Mouse (Mus musculus): ENCODE results near the gene Spire2. TPM values are rescaled to one million over a fixed set of nuclear protein-coding genes. Genes with fewer than 3 reads are reported as not detected.
"Not testable (repeated sequence)": the region's sequence is repeated elsewhere in the genome, so short reads cannot be mapped to it uniquely, and the experiment has no call there.

Spire2 gene
- total RNA-seq (2021): under 1 TPM; 0.11 to 0.14 TPM

DNA sequence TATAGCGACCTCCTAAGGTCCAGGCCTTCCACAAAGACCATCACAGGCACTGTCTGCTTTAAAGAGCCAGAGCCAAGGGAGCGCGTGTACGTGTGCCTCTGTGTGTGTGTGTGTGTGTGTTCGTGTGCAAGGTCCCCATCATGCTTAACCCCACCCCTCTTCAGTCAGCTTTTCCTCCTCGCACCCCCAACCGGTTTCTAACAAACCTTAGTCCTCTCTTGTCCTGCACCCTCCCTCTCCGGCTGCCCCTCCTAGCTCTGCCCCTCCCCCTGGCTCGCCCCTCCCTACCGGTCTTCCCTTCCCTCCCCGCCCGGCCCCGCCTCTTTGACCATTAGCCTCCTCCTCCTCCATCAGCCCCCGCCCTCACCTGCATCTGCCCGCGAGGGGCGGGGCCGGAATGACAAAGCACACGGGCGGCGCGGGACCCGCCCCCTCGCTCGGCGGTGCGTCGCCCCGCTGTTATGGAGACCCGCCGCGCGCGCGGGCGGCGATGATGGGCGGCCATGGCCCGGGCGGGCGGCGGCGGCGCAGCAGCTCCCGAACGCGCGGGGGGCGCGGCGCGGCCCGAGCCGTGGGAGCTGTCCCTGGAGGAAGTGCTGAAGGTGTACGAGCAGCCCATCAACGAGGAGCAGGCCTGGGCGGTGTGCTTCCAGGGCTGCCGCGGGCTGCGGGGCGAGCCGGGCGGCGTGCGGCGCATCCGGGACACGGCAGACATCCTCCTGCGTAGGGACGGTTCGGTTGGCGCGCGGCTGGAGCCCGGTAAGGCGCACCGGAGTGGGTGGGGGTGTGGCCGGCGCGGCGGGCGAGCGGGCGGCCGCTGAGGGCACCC, at the start of gene Spire2:
TSS of gene Spire2 (plus strand) at position 452 of the 829 bp plus-strand sequence.
- peak; percentile 76 to 80 for DNase-seq
- intact Hi-C loops (cut with DNase I): no loop called here

DNA sequence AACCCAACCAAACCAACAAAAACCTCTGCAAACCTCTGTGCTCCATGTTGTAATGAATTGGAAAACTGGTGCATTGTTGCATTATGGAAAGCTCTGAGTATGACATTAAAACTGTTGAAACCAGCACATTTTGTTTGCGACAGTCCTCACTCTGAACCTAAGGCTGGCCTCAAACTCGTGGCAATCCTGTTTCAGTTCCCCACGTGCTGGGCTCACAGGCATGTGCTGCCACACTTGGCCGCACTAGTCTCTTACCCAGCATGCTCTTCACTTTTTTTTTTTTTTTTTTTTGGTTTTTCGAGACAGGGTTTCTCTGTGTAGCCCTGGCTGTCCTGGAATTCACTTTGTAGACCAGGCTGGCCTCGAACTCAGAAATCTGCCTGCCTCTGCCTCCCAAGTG, 49.5 kb upstream of the Spire2 start:
- not testable (repeated sequence) for DNase-seq
- intact Hi-C loops (cut with DNase I): loop anchor here (10.0 kb wide), 1 partner anchor 168 kb away; the partner anchor contains the start of gene Cpne7

DNA sequence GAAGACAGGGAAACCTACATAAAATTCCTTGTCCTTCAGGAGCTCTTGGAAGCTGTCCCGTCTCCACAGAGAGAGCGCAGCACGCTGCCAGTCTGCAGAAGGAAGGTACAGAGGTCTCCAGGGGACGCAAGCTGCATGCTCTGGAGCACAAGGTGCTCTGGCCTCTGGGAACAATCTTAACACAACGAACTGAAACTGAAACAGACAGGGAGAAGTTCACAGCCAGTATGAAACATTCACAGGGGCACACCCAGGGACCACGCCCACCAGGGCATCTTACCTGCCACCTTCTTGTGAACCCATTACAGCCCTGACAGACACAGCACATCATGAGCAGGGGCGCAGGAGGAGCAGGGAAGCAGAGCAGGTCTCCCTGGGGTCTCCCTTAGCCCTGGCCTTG, 48.5 kb upstream of the Spire2 start:
- DNase-seq: no peak
- intact Hi-C loops (cut with DNase I): loop anchor here (10.0 kb wide), 1 partner anchor 169 kb away; the partner anchor contains the start of gene Cpne7

DNA sequence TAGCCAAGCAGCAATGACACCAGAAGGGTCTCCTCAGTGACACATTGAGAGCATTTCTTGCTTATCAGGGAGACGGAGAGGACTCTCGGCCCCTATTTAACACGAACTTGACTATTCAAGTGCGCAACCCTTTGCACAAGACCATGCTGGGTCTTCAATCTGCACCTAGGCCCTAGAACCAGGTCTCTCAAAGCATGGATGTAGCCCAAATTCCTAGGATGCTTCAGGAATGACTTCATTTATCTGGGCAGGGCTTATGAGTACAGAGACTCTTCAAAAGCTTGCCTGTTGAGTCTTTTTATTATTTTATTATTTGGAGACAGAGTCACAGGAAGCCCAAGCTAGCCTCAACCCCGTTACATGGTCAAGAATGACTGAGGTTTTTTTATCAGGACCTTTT, 48.0 kb upstream of the Spire2 start:
- intact Hi-C loops (cut with DNase I): loop anchor here (10.0 kb wide), 1 partner anchor 170 kb away; the partner anchor contains the start of gene Cpne7
- no peak for DNase-seq

DNA sequence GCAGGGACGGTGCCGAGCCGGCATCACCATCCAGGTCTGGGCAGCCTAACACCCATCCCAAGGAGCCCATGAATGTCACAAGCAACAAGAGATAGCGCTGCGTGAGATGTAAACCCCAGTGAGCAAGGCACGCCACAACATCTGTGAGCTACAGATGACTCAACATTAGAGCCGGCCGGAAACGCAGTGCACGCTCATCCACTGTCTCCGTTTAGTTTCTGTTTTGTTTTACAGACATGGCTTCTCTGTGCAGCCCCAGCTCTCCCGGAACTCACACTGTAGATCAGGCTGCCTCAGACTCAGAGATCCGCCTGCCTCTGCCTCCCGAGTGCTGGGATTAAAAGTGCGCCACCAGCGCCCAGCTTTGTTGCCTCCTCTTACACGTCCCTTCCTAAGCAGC, 45.2 kb upstream of the Spire2 start:
- intact Hi-C loops (cut with DNase I): loop anchor here (10.0 kb wide), 1 partner anchor 173 kb away; the partner anchor contains the start of gene Cpne7
- DNase-seq: no peak

DNA sequence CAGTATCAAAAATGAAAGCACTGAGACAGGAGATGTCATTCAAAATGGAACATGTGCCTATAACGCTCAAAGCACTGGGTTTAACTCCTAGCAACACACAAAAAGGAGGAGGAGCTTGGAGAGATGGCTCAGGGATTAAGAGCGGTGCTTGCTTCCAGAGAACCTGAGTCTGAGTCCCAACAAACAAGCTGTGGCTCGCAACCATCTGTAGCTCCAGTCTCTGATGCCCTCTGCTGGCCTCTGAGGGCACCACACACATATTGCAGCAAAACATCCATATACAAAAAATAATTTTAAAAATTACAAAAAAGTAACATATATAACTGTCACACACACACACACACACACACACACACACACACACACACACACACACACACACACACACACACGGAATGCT, 42.3 kb upstream of the Spire2 start:
- DNase-seq: peak in 1 of 2 experiments; percentile 33
- intact Hi-C loops (cut with DNase I): no loop called here

DNA sequence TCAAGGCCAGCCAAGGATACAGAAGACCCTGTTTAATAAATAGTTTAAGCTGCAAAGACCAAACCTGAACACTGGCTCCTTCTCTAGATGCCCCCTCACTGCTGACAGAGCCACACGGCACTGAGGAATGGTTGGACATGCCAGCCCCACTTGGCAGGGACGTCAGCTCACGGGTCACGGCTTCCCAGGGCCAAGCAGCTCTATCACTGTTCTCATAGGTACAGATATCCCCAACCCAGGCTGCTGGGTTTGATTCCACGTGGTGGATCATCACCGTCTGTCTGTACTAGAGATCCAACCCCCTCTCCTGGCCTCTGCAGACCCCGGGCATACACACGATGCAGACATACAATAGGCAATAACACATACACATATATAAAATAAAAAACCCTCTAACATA, 41.8 kb upstream of the Spire2 start:
- intact Hi-C loops (cut with DNase I): no loop called here

DNA sequence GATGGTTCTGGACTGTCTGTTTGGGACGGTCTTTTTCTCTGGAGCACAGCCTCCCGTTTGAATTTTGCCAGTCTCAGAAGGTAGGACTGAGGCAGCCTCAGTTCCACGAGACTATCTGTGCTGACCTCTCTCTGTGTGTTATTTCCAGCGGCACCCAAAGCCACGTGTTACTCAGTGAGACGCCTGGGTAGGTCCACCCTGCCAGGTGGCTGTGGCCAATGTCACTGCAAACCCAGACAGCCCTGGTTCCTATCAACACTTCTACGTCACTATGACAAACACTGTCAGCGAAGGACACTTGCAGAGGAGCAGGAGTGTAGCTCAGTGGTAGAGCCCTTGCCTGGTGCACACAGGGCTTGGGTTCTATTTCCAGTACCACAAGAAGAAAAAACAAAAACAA, 40.8 kb upstream of the Spire2 start:
- peak; percentile 16 to 42 for DNase-seq
- intact Hi-C loops (cut with DNase I): no loop called here

More for the DNA sequence above, 41.8 kb upstream of the Spire2 start:
- DNase-seq: peak; percentile 15 to 24

DNA sequence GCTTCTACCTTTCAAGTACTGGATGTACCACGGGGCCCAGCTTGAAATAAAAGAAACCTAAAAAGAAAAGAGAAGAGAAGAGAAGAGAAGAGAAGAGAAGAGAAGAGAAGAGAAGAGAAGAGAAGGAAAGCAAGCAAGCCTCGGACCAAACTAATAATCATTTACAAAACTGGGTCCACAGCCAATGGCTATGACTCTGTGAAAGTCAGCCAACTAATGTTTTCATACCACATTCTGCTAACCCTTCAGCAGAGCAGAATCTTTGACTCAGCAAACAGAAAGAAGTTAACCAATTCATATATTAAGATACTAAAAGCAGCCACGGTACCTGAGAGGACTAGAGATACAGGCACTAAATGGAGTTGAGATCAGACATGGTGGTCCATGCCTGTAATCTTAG, 40.2 kb upstream of the Spire2 start:
- no peak for DNase-seq
- intact Hi-C loops (cut with DNase I): no loop called here

DNA sequence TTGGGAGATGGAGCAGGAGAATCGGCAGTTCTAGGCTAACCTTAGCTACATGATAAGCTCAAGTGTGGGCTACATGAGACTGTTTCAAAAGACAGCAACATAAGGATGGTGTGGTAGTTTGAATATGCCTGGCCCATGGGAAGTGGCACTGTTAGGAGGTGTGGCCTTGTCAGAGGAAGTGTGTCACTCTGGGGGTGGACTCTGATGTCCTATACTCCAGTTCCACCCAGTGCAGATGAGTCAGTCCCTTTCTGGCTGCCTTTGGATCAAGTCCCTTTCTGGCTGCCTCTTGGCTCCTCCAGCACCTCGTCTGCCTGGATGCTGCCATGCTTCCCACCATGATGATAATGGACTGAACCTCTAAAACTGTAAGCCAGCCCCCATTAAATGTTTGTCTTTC, 39.7 kb upstream of the Spire2 start:
- intact Hi-C loops (cut with DNase I): no loop called here
- no peak for DNase-seq

DNA sequence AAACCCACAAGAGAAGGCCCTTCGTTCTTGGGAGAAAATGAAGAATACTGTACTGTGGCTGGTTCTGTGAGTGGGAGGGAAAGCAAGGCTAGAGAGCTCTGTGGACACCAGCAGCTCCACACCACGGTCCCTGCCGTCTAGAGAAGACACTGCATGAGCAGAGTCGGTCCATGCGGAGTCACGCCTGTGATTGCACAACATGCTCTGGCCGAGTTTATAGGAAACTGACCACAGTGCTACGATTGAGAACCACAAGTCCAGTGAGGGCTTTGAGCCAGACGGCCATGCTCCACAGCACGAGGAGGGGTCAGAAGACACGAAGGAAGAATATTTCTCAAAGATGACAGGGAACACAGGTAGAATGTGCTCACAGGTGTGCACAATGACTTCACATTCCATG, 34.2 kb upstream of the Spire2 start:
- intact Hi-C loops (cut with DNase I): no loop called here
- no peak for DNase-seq

DNA sequence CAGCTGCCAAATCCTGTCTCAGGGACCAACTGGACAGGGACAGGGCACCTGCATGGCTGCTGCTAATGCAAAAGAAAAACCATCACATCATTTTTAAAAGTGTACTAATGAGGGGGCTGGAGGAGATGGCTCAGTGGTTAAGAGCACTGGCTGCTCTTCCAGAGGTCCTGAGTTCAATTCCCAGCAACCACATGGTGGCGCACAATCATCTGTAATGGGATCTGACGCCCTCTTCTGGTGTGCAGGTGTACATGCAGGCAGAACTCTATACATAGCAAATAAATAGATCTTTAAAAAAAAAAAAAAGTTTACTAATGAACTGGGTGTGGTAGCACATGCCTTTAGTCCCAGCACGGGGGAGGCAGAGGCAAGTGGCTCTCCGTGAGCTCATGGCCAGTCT, 23.8 kb upstream of the Spire2 start:
- intact Hi-C loops (cut with DNase I): no loop called here
- DNase-seq: no peak

DNA sequence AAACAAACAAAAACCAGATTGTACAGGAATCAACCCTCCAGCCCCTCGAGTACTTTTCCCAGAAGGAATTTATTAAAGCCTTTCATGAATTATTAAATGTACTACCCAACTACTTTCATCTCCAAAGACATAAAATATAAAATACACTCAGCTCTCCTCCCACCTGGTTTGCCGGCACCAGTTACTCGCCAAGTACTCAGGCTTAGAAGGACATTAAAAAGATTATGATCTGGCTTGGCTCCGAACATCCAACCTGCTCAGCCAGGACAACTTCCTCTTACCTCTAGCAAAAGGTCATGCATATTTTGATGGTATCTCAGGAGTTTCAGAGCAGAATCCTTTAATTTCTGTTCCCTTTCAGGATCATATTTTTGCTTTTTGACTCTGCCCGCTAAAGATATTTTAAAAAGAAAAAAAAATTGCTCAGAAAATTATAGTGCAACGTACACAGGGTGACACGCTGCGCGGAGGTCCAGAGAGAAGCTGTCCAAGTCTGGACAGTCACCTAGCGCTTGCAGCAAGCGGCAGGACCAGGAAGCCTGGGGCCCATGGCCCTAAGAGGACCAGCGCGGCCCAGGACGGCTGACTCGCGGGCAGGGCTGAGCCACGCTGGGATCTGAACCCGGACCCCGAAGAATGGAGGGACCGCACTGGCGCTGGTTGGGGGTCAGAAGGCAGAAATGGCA, 14.6 kb upstream of the Spire2 start:
- DNase-seq: no peak

DNA sequence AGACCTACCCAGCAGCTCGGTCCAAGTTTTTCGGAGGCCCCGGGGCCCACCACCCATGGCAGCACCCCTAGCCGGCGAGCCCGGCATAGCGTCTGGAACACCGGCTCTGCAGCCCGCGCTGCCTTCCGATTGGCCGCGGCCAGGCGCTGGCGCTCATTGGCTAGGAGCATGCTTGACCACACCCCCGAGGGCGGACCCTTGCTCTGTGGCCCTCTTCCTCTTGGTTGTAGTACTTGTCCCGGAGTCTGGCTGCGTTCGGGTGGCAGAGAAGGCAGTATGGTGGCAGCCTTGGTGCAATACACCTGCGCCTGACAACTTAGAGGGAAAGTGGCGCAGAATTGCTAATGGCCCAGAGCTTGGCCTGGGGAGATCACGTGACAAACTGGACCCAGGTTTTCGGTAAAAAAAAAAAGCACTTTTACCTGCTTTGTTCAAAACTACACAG, 14.0 kb upstream of the Spire2 start, which contains the start of gene Fanca:
TSS of gene Fanca (minus strand) at position 110 of the 445 bp plus-strand sequence.
- intact Hi-C loops (cut with DNase I): loop anchor here (2.0 kb wide), 1 partner anchor 104 kb away; the partner anchor contains the start of gene Def8

More for the DNA sequence above, 14.6 kb upstream of the Spire2 start:
- intact Hi-C loops (cut with DNase I): loop anchor here (2.0 kb wide), 1 partner anchor 105 kb away; the partner anchor contains the start of gene Def8

DNA sequence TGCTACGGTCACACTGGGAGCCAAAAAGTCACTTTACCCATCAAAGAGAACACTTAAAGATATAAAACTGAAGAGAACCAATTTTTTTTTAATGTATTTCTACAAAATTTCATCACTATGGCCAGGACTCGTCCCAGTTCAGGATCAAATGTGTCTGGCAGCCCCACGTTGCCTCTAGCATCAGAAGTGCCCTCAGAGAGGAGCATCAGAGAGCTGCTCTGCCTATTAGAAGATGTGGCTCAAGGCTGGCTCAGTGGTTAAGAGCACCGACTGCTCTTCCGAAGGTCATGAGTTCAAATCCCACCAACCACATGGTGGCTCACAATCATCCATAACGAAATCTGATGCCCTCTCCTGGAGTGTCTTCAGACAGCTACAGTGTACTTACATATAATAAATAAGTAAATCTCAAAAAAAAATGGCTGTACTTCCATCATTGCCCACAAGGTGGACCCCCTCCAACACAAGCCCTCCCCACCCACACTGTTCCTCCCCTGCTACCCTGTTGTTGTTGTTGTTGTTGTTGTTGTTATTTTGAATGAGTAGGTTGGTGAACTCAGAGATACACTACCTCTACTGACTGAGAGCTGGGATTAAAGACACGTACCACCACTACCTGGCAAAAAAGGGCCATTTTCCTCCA, 12.9 kb upstream of the Spire2 start:
- DNase-seq: peak; percentile 37 to 45
- intact Hi-C loops (cut with DNase I): loop anchor here (1.0 to 2.0 kb wide), 2 partner anchors 42 to 103 kb away; partner anchors contain the start of gene Def8

More for the DNA sequence above, 14.0 kb upstream of the Spire2 start, which contains the start of gene Fanca:
- peak; percentile 89 to 90 for DNase-seq

DNA sequence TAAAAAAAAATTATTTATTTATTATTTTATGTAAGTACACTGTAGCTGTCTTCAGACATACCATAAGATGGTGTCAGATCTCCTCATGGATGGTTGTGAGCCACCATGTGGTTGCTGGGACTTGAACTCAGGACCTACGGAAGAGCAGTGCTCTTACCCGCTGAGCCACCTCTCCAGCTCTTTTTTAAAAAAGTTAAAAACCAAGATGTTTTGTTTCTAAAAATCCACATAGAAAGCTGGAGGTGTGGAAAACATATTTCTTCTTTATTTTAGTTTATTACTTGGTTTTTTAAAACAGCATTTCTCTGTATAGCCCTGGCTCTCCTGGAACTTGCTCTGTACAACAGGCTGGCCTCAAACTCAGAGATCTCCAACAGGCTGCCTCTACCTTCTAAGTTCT, 4.0 kb upstream of the Spire2 start:
- intact Hi-C loops (cut with DNase I): no loop called here
- DNase-seq: no peak

DNA sequence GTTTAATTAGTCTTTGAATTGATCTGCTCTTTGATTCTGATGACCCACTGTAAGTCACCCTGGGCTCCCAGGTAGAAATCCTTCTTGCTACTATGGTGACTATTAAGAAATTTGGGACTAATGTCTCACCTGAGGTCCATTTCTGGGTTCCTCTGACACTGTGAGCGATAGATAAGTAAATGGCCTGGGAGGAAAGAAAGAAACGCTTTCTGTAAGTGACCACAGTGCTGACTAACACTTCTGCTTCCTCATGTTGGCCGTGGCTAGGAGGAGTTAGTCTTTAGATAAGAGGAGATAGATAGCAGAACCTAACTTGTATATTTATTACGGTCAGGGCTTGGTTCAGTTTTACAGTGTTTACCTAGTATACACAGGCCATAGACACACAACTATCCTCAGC, 3.2 kb upstream of the Spire2 start:
- no peak for DNase-seq
- intact Hi-C loops (cut with DNase I): no loop called here

DNA sequence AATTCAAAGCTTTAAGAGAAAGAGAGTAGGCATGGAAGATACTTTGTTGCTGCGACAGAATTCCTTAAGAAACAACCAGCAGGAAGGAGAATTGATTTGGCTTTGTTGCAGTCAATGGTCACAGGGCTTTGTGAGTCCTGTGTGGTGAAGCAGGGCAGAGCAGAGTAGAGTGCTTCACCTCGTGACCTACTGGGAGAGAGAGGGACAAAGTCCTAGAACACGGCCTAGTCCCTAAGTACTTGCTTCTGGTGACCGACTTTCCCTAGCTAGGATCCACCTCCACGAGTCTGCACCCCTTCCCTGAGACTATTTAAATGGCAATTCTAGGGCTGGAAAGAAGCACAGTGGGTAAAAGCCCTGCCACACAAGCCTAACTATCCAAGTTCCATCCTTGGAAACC, 2.6 kb upstream of the Spire2 start:
- intact Hi-C loops (cut with DNase I): no loop called here
- no peak for DNase-seq

DNA sequence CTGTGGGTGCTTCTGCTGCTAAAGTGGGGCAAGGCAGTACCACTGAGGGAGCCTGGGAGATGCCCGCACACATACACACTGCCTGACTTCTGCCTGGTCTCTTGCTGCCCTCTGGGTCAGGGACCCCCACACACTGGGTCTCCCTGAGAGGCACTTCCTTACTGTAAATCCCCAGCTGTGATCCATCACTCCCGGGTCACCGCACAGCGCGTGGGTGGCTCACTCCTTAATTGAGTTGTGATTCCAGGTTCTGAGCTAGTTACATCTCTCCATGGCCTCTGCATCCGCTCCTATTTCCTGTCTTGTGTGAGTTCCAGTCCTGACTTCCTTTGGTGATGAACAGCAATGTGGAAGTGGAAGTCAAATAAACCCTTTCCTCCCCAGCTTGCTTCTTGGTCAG, 1.8 kb upstream of the Spire2 start:
- intact Hi-C loops (cut with DNase I): no loop called here
- no peak for DNase-seq

DNA sequence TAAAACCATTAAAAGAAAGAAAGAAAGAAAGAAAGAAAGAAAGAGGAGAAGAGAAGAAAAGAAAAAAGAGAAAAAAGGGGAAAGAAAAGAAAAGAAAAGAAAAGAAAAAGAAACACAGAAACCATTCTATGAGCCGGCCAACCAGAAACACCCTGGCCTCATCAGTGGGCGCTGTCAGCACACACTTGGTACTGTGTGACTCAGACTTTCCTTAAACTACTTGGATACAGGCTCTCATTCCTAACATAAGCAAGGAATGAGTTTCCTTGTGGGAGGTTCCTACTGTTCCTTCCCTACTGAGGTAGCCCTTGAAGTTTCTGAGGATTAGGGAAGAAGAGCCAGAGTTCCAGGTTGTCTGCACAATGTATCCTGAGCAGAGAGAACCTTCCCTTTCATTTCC, 1.2 kb upstream of the Spire2 start:
- intact Hi-C loops (cut with DNase I): no loop called here

DNA sequence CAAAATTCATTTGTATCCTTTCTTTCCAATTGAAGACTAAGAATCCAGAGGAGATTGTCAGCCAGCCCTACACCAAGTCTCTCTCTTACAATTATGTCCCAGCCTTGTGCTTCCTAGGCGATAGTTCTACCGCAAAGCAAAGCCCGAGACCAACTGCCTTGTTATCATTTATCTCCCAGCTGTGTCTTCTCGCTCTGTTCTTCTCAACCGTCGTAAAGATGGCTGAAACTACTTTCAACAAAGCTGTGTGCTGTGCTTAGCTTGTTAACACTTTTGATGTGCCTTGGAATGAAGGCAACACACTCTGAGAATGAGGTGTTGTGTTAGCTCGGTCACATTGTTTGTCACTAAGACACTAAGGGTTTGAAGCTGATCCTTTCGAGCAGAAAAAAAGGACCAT, 703 bp upstream of the Spire2 start:
- intact Hi-C loops (cut with DNase I): no loop called here
- no peak for DNase-seq

More for the DNA sequence above, 1.2 kb upstream of the Spire2 start:
- DNase-seq: no peak

All from heart, postnatal 36 days (tissue).